Mouse (Mus musculus): ENCODE results near the gene Asna1.

Gene Asna1

GRCm38 (mm10) chr8:84976031-84976762 lies 48.9 kb downstream of the Asna1 start:
- peak; percentile 89 for DNase-seq (ENCODE audit: low read depth, low spot score)

DNA sequence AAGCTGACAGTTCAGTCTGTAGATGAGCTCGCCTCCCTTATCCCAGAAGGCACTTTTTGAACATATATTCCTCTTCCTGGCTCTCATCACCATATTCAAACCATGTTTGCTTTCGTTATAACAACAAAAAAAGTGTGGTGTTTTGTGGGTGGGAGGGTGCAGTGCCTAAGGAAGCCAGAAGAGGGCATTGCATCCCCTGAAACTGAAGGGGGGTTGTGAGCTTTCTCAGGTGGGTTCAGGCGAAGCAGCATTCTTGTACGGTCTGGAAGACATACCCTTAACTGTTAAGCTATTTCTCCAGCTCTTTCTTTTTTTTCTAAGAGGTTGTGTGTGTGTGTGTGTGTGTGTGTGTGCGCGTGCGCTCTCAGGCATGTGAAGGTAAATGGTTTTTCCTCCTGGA lies 49.6 kb downstream of the Asna1 start:
- no peak for DNase-seq (ENCODE audit: low read depth, low spot score)

DNA sequence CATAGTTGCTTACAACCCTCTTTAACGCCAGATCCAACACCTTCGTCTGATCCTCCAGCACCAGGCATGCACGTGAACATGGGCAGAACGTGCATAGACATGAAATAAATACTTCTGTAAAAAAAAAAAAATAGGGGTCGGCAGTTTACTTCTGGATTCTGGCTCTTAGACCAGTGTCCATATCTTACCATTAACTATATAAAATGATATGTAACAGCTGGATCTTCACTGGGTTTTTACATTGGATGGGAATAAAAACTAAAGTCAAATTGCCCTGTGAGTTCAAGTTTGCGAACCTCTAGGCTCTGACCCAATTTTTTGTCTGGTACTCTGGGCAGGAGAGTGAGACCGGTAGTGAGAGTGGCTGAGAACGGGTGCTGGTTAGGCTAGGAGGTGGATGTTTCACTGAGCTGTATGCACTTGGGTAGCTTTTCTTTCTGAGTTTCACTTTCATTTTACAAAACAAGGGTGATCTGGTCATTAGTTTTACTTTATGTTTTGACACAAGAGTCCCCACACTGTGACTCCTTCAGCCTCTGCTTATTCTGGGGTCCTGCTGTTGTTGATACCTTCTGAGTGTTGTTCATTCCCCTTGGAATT lies 50.4 kb downstream of the Asna1 start:
- DNase-seq (ENCODE audit: low read depth, low spot score), result no peak

GRCm38 (mm10) chr8:84973803-84974542 lies 51.1 kb downstream of the Asna1 start:
- no peak for DNase-seq (ENCODE audit: low read depth, low spot score)

DNA sequence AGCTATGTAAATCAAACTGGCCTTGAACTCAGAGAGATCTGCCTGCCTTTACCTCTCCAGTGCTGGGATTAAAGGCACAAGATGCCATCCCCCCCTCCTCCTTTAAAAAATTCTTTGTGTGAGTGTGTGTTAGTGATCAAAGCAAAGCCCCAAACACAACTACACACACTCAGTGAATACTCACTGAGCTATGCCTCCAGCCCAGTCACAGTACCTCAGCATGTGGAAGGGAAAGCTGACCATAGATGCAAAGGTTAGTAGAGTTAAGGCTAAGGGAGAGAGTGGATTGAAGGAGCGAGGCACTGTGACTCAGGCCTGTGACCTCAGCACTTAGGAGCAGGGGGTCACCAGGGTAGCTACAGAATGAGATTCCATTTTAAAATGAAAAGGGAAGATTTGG lies 52.0 kb downstream of the Asna1 start:
- DNase-seq (ENCODE audit: low read depth, low spot score), result no peak

- no peak for DNase-seq (ENCODE audit: low read depth, low spot score)
Observed at GRCm38 (mm10) chr8:84970913-84971312, 54.2 kb downstream of the Asna1 start.

- DNase-seq (ENCODE audit: low read depth, low spot score), result no peak
Observed at GRCm38 (mm10) chr8:84970135-84970790, 54.8 kb downstream of the Asna1 start.

GRCm38 (mm10) chr8:84969241-84970134 lies 55.6 kb downstream of the Asna1 start, which contains the start of the genes Gm49661, Prdx2 and Rnaseh2a:
Gene Gm49661 (minus strand): TSS chr8:84969433.
Gene Prdx2 (plus strand): TSS chr8:84969587.
Gene Rnaseh2a (minus strand): TSS chr8:84969767.
- DNase-seq (ENCODE audit: low read depth, low spot score), result no peak

DNA sequence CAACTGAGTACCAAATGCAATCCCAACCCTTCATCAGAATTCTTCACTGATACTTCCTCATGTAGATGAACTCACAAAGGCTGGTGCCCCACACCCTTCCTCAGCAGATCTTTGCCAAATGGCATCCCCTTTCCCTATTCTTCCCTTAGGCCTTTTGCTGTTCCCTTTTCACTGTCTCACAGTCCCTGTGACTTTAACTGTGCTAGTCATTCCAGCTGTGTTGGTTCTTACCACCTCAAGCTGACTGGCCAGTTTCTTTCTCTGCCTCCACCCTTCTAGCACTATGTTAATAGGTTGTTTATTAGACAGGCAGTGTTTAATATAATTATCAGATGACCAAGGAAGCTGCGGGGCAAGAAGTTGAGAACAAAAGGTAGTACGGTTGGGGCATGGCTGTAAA lies 56.4 kb downstream of the Asna1 start:
- no peak for DNase-seq (ENCODE audit: low read depth, low spot score)

Measured in telencephalon, adult 2 months (tissue).